Mouse (Mus musculus): ENCODE results near the gene Sstr5. TPM values are rescaled to one million over a fixed set of nuclear protein-coding genes. Genes with fewer than 3 reads are reported as not detected.

Sstr5 gene
- total and polyA plus RNA-seq, 3 experiments, result not detected

GRCm38 (mm10) chr17:25475946-25476744 is 20.9 kb downstream of the Sstr5 start:
- H3K36me3 ChIP-seq (ENCODE audit: control insufficient read depth in 1 of 2, insufficient read depth in 2 of 2, low read length in 2 of 2), result no peaks in the 10 kb centered on the region
- peaks cover 0 to 2% of the 10 kb centered on the region in 2 experiments; a peak in 2 of 4 replicates for H3K27me3 ChIP-seq (ENCODE audit: control insufficient read depth in 1 of 2, insufficient read depth in 2 of 2, low read length in 2 of 2)
- no peaks in the 10 kb centered on the region for H3K79me2 ChIP-seq (ENCODE audit: control insufficient read depth, insufficient read depth, low read length, poor library complexity)
- H3K9me3 ChIP-seq (replicated peaks; ENCODE audit: insufficient read depth, low read length), result no peaks in the 10 kb centered on the region
- DNase-seq (ENCODE audit: low read depth, low spot score), result peak; percentile 70
- no peaks in the 10 kb centered on the region for H3K4me1 ChIP-seq (ENCODE audit: control insufficient read depth in 1 of 2, insufficient read depth in 2 of 2, low read length in 2 of 2)
- H3K4me3 ChIP-seq (ENCODE audit: control insufficient read depth in 1 of 2, insufficient read depth in 1 of 2, low read depth in 2 of 2, low read length in 2 of 2), result no peak overlapping the region
- no peak overlapping the region for H3K27ac ChIP-seq (ENCODE audit: control insufficient read depth, low read depth, low read length)
- no peak overlapping the region for H3K9ac ChIP-seq (ENCODE audit: control insufficient read depth, low read depth, low read length, poor library complexity, severe bottlenecking)
- TF ChIP-seq ZMIZ1 (IDR thresholded peaks at IDR 0.05; ENCODE audit: low read depth, low read length), result no peak
- TF ChIP-seq RAD21 (IDR thresholded peaks at IDR 0.05; ENCODE audit: low read depth, low read length), result peak; percentile 61
- peak; percentile 96 for TF ChIP-seq SMC3 (IDR thresholded peaks at IDR 0.05; ENCODE audit: low read depth, low read length)
- TF ChIP-seq CTCF (IDR thresholded peaks at IDR 0.05 in 2 of 3, conservative IDR thresholded peaks at IDR 0.05 in 1 of 3; ENCODE audit: control insufficient read depth in 1 of 3, insufficient read depth in 1 of 3, low read depth in 2 of 3, low read length in 3 of 3, poor library complexity in 1 of 3, severe bottlenecking in 1 of 3), result peak; percentile 73 to 88 (median 87)
- TF ChIP-seq JUND (IDR thresholded peaks at IDR 0.05; ENCODE audit: low read depth, low read length), result no peak
- TF ChIP-seq ZC3H11A (IDR thresholded peaks at IDR 0.05; ENCODE audit: low read depth, low read length), result peak; percentile 66
- TF ChIP-seq MYC (IDR thresholded peaks at IDR 0.05; ENCODE audit: low read depth, low read length), result no peak

GRCm38 (mm10) chr17:25474330-25475077 is 22.6 kb downstream of the Sstr5 start:
- Histone ChIP-seq H3K27ac (ENCODE audit: control insufficient read depth, low read depth, low read length) (no peak overlapping the region), H3K79me2 (ENCODE audit: control insufficient read depth, insufficient read depth, low read length, poor library complexity) (no peaks in the 10 kb centered on the region), H3K4me3 (ENCODE audit: control insufficient read depth in 1 of 2, insufficient read depth in 1 of 2, low read depth in 2 of 2, low read length in 2 of 2) (no peak overlapping the region), H3K9me3 (replicated peaks; ENCODE audit: insufficient read depth, low read length) (no peaks in the 10 kb centered on the region), H3K9ac (ENCODE audit: control insufficient read depth, low read depth, low read length, poor library complexity, severe bottlenecking) (no peak overlapping the region), H3K4me1 (ENCODE audit: control insufficient read depth in 1 of 2, insufficient read depth in 2 of 2, low read length in 2 of 2) (no peaks in the 10 kb centered on the region), H3K36me3 (ENCODE audit: control insufficient read depth in 1 of 2, insufficient read depth in 2 of 2, low read length in 2 of 2) (no peaks in the 10 kb centered on the region), H3K27me3 (ENCODE audit: control insufficient read depth in 1 of 2, insufficient read depth in 2 of 2, low read length in 2 of 2) (no peaks in the 10 kb centered on the region)
- no peak for TF ChIP-seq ZMIZ1 (IDR thresholded peaks at IDR 0.05; ENCODE audit: low read depth, low read length)
- no peak for TF ChIP-seq MYB (IDR thresholded peaks at IDR 0.05; ENCODE audit: low read depth, low read length)
- no peak for TF ChIP-seq UBTF (IDR thresholded peaks at IDR 0.05; ENCODE audit: borderline replicate concordance, insufficient read depth, low read depth, low read length)
- TF ChIP-seq CTCF (IDR thresholded peaks at IDR 0.05 in 2 of 3, conservative IDR thresholded peaks at IDR 0.05 in 1 of 3; ENCODE audit: control insufficient read depth in 1 of 3, insufficient read depth in 1 of 3, low read depth in 2 of 3, low read length in 3 of 3, poor library complexity in 1 of 3, severe bottlenecking in 1 of 3), result peak in 2 of 3 experiments; percentile 54 to 55
- no peak for TF ChIP-seq MAFK (IDR thresholded peaks at IDR 0.05; ENCODE audit: borderline replicate concordance, low read depth, low read length)
- peak; percentile 40 for TF ChIP-seq SMC3 (IDR thresholded peaks at IDR 0.05; ENCODE audit: low read depth, low read length)
- peak; percentile 56 for DNase-seq (ENCODE audit: low read depth, low spot score)

GRCm38 (mm10) chr17:25472044-25472443 is 25.0 kb downstream of the Sstr5 start:
- no peak overlapping the region for H3K27ac ChIP-seq (ENCODE audit: control insufficient read depth, low read depth, low read length)
- H3K36me3 ChIP-seq (ENCODE audit: control insufficient read depth in 1 of 2, insufficient read depth in 2 of 2, low read length in 2 of 2), result no peaks in the 10 kb centered on the region
- H3K9me3 ChIP-seq (replicated peaks; ENCODE audit: insufficient read depth, low read length), result no peaks in the 10 kb centered on the region
- peak; percentile 6 for DNase-seq (ENCODE audit: low read depth, low spot score)
- H3K9ac ChIP-seq (ENCODE audit: control insufficient read depth, low read depth, low read length, poor library complexity, severe bottlenecking), result no peak overlapping the region
- H3K4me3 ChIP-seq (ENCODE audit: control insufficient read depth in 1 of 2, insufficient read depth in 1 of 2, low read depth in 2 of 2, low read length in 2 of 2), result no peak overlapping the region
- H3K4me1 ChIP-seq (ENCODE audit: control insufficient read depth in 1 of 2, insufficient read depth in 2 of 2, low read length in 2 of 2), result no peaks in the 10 kb centered on the region
- H3K27me3 ChIP-seq (ENCODE audit: control insufficient read depth in 1 of 2, insufficient read depth in 2 of 2, low read length in 2 of 2), result peaks cover 0 to 3% of the 10 kb centered on the region in 2 experiments; a peak in 1 of 4 replicates
- H3K79me2 ChIP-seq (ENCODE audit: control insufficient read depth, insufficient read depth, low read length, poor library complexity), result no peaks in the 10 kb centered on the region
- TF ChIP-seq TBP (IDR thresholded peaks at IDR 0.05; ENCODE audit: low read depth, low read length) (no peak), ZMIZ1 (IDR thresholded peaks at IDR 0.05; ENCODE audit: low read depth, low read length) (no peak), NELFE (IDR thresholded peaks at IDR 0.05; ENCODE audit: low read depth, low read length) (no peak), USF1 (IDR thresholded peaks at IDR 0.05; ENCODE audit: low read depth, low read length) (no peak), MAFK (IDR thresholded peaks at IDR 0.05; ENCODE audit: borderline replicate concordance, low read depth, low read length) (no peak), SIN3A (IDR thresholded peaks at IDR 0.05; ENCODE audit: low read length) (no peak), TCF12 (IDR thresholded peaks at IDR 0.05; ENCODE audit: low read depth, low read length) (no peak), ZNF384 (IDR thresholded peaks at IDR 0.05; ENCODE audit: low read depth, low read length) (no peak), CHD1 (IDR thresholded peaks at IDR 0.05; ENCODE audit: low read depth, low read length) (no peak), HCFC1 (IDR thresholded peaks at IDR 0.05; ENCODE audit: low read depth, low read length) (no peak), GABPA (IDR thresholded peaks at IDR 0.05; ENCODE audit: low read depth, low read length) (no peak), UBTF (IDR thresholded peaks at IDR 0.05; ENCODE audit: borderline replicate concordance, insufficient read depth, low read depth, low read length) (no peak), MYC (IDR thresholded peaks at IDR 0.05; ENCODE audit: low read depth, low read length) (no peak), BHLHE40 (IDR thresholded peaks at IDR 0.05; ENCODE audit: borderline replicate concordance, low read depth, low read length) (no peak), RAD21 (IDR thresholded peaks at IDR 0.05; ENCODE audit: low read depth, low read length) (no peak)
